11 mouse cellular contexts compared by ENCODE assay signal in genomic region chr16:26106618-26107017, GRCm38 (mm10). TPM values are rescaled to one million over a fixed set of nuclear protein-coding genes. Genes with fewer than 3 reads are reported as not detected.
DNase-seq lines count a peak whose midpoint lies in the region; ATAC-seq and TF ChIP-seq lines count a peak whose summit lies in the region.
"Had no signal": no experiment of that assay in that cellular context is flagged by ENCODE, and none has a peak within 500 bp of the region (broad histone marks: within the 10 kb centered on the region; RNA-seq: fewer than 3 reads in every experiment).

No protein-coding gene starts in this region.

- H3K9me3 ChIP-seq in embryonic facial prominence, embryonic 12.5 days: peaks cover 5% of the 10 kb centered on the region; the same call in 1 of the 2 replicates
- H3K9me3 ChIP-seq in embryonic facial prominence, embryonic 10.5 days: no peaks in the 10 kb centered on the region
- no peaks in the 10 kb centered on the region for H3K9me3 ChIP-seq in hindbrain, postnatal 0 days (ENCODE audit: low read length)
- H3K9me3 ChIP-seq in hindbrain, embryonic 14.5 days (ENCODE audit: control insufficient read depth, low read length): no peaks in the 10 kb centered on the region
- H3K9me3 ChIP-seq in midbrain, embryonic 15.5 days: no peaks in the 10 kb centered on the region
- H3K9me3 ChIP-seq in midbrain, embryonic 10.5 days (replicated peaks): no peaks in the 10 kb centered on the region
- H3K9me3 ChIP-seq in stomach, postnatal 0 days (ENCODE audit: control insufficient read depth, low read length): no peaks in the 10 kb centered on the region
- H3K9me3 ChIP-seq: forebrain, embryonic 12.5 days; liver, embryonic 15.5 days had no signal

- 72% methylated on average over 5 of the region's 5 CpGs for WGBS in embryonic facial prominence, embryonic 12.5 days
- 85% methylated on average over 5 of the region's 5 CpGs for WGBS in embryonic facial prominence, embryonic 10.5 days
- 71% methylated on average over 5 of the region's 5 CpGs for WGBS in hindbrain, postnatal 0 days
- 77% methylated on average over 5 of the region's 5 CpGs for WGBS in hindbrain, embryonic 14.5 days
- 81% methylated on average over 5 of the region's 5 CpGs for WGBS in midbrain, embryonic 15.5 days
- 83% methylated on average over 5 of the region's 5 CpGs for WGBS in midbrain, embryonic 10.5 days
- 63% methylated on average over 5 of the region's 5 CpGs for WGBS in stomach, postnatal 0 days

- no peak for TF ChIP-seq EP300 in stomach, postnatal 0 days (optimal IDR thresholded peaks at IDR 0.05)

- H3K4me1 ChIP-seq in embryonic facial prominence, embryonic 12.5 days: peaks cover 20% of the 10 kb centered on the region
- peaks cover 27% of the 10 kb centered on the region for H3K4me1 ChIP-seq in embryonic facial prominence, embryonic 10.5 days
- 0 out of 2 replicates have a peak, but pooled peaks cover 4% of the 10 kb centered on the region for H3K4me1 ChIP-seq in hindbrain, postnatal 0 days (ENCODE audit: insufficient read depth, low read length)
- H3K4me1 ChIP-seq in hindbrain, embryonic 14.5 days (replicated peaks; ENCODE audit: control insufficient read depth, insufficient read depth, low read length): peaks cover 5% of the 10 kb centered on the region
- H3K4me1 ChIP-seq in midbrain, embryonic 15.5 days: peaks cover 7% of the 10 kb centered on the region; the same call in 1 of the 2 replicates
- H3K4me1 ChIP-seq in midbrain, embryonic 10.5 days: peaks cover 26% of the 10 kb centered on the region
- no peaks in the 10 kb centered on the region for H3K4me1 ChIP-seq in stomach, postnatal 0 days (replicated peaks; ENCODE audit: control insufficient read depth, insufficient read depth)
- H3K4me1 ChIP-seq: liver, embryonic 15.5 days had no signal

- H3K9ac ChIP-seq in embryonic facial prominence, embryonic 12.5 days: no peak overlapping the region
- H3K9ac ChIP-seq in hindbrain, postnatal 0 days (replicated peaks; ENCODE audit: low read length): no peak overlapping the region
- H3K9ac ChIP-seq in hindbrain, embryonic 14.5 days: no peak overlapping the region
- no peak overlapping the region for H3K9ac ChIP-seq in midbrain, embryonic 15.5 days
- H3K9ac ChIP-seq in stomach, postnatal 0 days (ENCODE audit: low read length): no peak overlapping the region
- H3K9ac ChIP-seq: liver, embryonic 15.5 days had no signal

- TF ChIP-seq CTCF in hindbrain, postnatal 0 days (IDR thresholded peaks at IDR 0.05; ENCODE audit: low read depth): no peak
- no peak for TF ChIP-seq CTCF in stomach, postnatal 0 days (IDR thresholded peaks at IDR 0.05; ENCODE audit: low read depth)

- peak overlapping the region; percentile 82; the same call in 1 of the 2 replicates for H3K27ac ChIP-seq in embryonic facial prominence, embryonic 12.5 days
- H3K27ac ChIP-seq in embryonic facial prominence, embryonic 10.5 days (replicated peaks): no peak overlapping the region
- no peak overlapping the region for H3K27ac ChIP-seq in hindbrain, postnatal 0 days
- H3K27ac ChIP-seq in hindbrain, embryonic 14.5 days: no peak overlapping the region
- no peak overlapping the region for H3K27ac ChIP-seq in midbrain, embryonic 15.5 days
- no peak overlapping the region for H3K27ac ChIP-seq in midbrain, embryonic 10.5 days (replicated peaks)
- H3K27ac ChIP-seq in stomach, postnatal 0 days (replicated peaks): peak overlapping the region; percentile 93; the same call in 1 of the 2 replicates
- H3K27ac ChIP-seq: forebrain, embryonic 12.5 days; liver, embryonic 15.5 days had no signal

- DNase-seq in embryonic facial prominence, embryonic 10.5 days (ENCODE audit: low spot score): no peak
- DNase-seq in hindbrain, postnatal 0 days (ENCODE audit: low spot score): no peak
- DNase-seq in hindbrain, embryonic 14.5 days (ENCODE audit: low spot score): no peak
- no peak for DNase-seq in midbrain, embryonic 10.5 days (ENCODE audit: low spot score)
- no peak for DNase-seq in stomach, postnatal 0 days (ENCODE audit: low spot score)
- DNase-seq in layer of hippocampus, postnatal 10 days (ENCODE audit: low spot score in 2 of 2): no peak
- DNase-seq: spleen, adult 18-20 months had no signal

- H3K27me3 ChIP-seq in embryonic facial prominence, embryonic 12.5 days: no peaks in the 10 kb centered on the region
- H3K27me3 ChIP-seq in embryonic facial prominence, embryonic 10.5 days (replicated peaks; ENCODE audit: low read depth, poor library complexity, severe bottlenecking): peaks cover 32% of the 10 kb centered on the region
- no peaks in the 10 kb centered on the region for H3K27me3 ChIP-seq in hindbrain, postnatal 0 days (ENCODE audit: insufficient read depth, low read length)
- H3K27me3 ChIP-seq in hindbrain, embryonic 14.5 days (ENCODE audit: control insufficient read depth, insufficient read depth, low read length): peaks cover 9% of the 10 kb centered on the region; the same call in 1 of the 2 replicates
- H3K27me3 ChIP-seq in midbrain, embryonic 15.5 days (replicated peaks): peaks cover 11% of the 10 kb centered on the region
- H3K27me3 ChIP-seq in midbrain, embryonic 10.5 days (ENCODE audit: low read depth, poor library complexity, severe bottlenecking): peaks cover 43% of the 10 kb centered on the region
- H3K27me3 ChIP-seq in stomach, postnatal 0 days (ENCODE audit: control insufficient read depth, insufficient read depth, low read length): no peaks in the 10 kb centered on the region

- H3K36me3 ChIP-seq in embryonic facial prominence, embryonic 12.5 days: no peaks in the 10 kb centered on the region
- no peaks in the 10 kb centered on the region for H3K36me3 ChIP-seq in embryonic facial prominence, embryonic 10.5 days (replicated peaks)
- no peaks in the 10 kb centered on the region for H3K36me3 ChIP-seq in hindbrain, postnatal 0 days (ENCODE audit: insufficient read depth, low read length)
- no peaks in the 10 kb centered on the region for H3K36me3 ChIP-seq in hindbrain, embryonic 14.5 days (replicated peaks; ENCODE audit: control insufficient read depth, insufficient read depth)
- no peaks in the 10 kb centered on the region for H3K36me3 ChIP-seq in midbrain, embryonic 15.5 days (replicated peaks)
- no peaks in the 10 kb centered on the region for H3K36me3 ChIP-seq in midbrain, embryonic 10.5 days
- H3K36me3 ChIP-seq in stomach, postnatal 0 days (ENCODE audit: control insufficient read depth, insufficient read depth, low read length): no peaks in the 10 kb centered on the region
- H3K36me3 ChIP-seq: forebrain, embryonic 12.5 days; liver, embryonic 15.5 days had no signal

- no peak for ATAC-seq in embryonic facial prominence, embryonic 12.5 days (ENCODE audit: insufficient number of reproducible peaks, insufficient read depth, low FRiP score, low TSS enrichment)
- no peak for ATAC-seq in hindbrain, postnatal 0 days
- ATAC-seq in hindbrain, embryonic 14.5 days (ENCODE audit: low FRiP score): no peak
- ATAC-seq in midbrain, embryonic 15.5 days (replicated peaks): no peak
- ATAC-seq in stomach, postnatal 0 days (ENCODE audit: low FRiP score, low TSS enrichment): no peak

- H3K4me3 ChIP-seq in embryonic facial prominence, embryonic 12.5 days: no peak overlapping the region
- H3K4me3 ChIP-seq in embryonic facial prominence, embryonic 10.5 days: no peak overlapping the region
- H3K4me3 ChIP-seq in hindbrain, postnatal 0 days (ENCODE audit: low read length): no peak overlapping the region
- H3K4me3 ChIP-seq in hindbrain, embryonic 14.5 days (replicated peaks; ENCODE audit: low read length): no peak overlapping the region
- no peak overlapping the region for H3K4me3 ChIP-seq in midbrain, embryonic 15.5 days
- no peak overlapping the region for H3K4me3 ChIP-seq in midbrain, embryonic 10.5 days
- H3K4me3 ChIP-seq in stomach, postnatal 0 days (ENCODE audit: low read depth, low read length): no peak overlapping the region

- no peak overlapping the region for H3K4me2 ChIP-seq in embryonic facial prominence, embryonic 12.5 days (replicated peaks)
- H3K4me2 ChIP-seq in hindbrain, postnatal 0 days (ENCODE audit: low read depth, low read length): peak overlapping the region; percentile 92; the same call in 1 of the 2 replicates
- H3K4me2 ChIP-seq in hindbrain, embryonic 14.5 days (replicated peaks): no peak overlapping the region
- H3K4me2 ChIP-seq in midbrain, embryonic 15.5 days: peak overlapping the region; percentile 78; the same call in 1 of the 2 replicates
- peak overlapping the region; percentile 91; the same call in 1 of the 2 replicates for H3K4me2 ChIP-seq in stomach, postnatal 0 days (replicated peaks; ENCODE audit: low read depth)

RNA-seq across cellular contexts. Expression of gene P3h2, which starts 1.0 kb away (rescaled TPM):
- polyA plus RNA-seq in embryonic facial prominence, embryonic 12.5 days (2016; fragmentation: Nextera tagmentation; extraction: Ambion mirVana): 4.4 and 6.5 TPM in 2 replicates
- 3.4 and 3.7 TPM in 2 replicates for polyA plus RNA-seq in embryonic facial prominence, embryonic 10.5 days (2016; fragmentation: Nextera tagmentation; extraction: Ambion mirVana)
- total RNA-seq in hindbrain, postnatal 0 days (2014; rRNA removed): 0.54 and 1.4 TPM in 2 replicates
- polyA plus RNA-seq in hindbrain, postnatal 0 days (2015; fragmentation: Nextera tagmentation; extraction: Ambion mirVana): 0.78 and 0.83 TPM in 2 replicates
- polyA plus RNA-seq in hindbrain, embryonic 14.5 days (2014; fragmentation: Nextera tagmentation; extraction: Ambion mirVana): 1.0 and 1.6 TPM in 2 replicates
- 0.56 and 1.2 TPM in 2 replicates for polyA plus RNA-seq in midbrain, embryonic 15.5 days (2015; fragmentation: Nextera tagmentation; extraction: Ambion mirVana)
- polyA plus RNA-seq in midbrain, embryonic 10.5 days (2016; fragmentation: Nextera tagmentation; extraction: Ambion mirVana): 1.5 and 2.7 TPM in 2 replicates
- 2.3 and 3.8 TPM in 2 replicates for polyA plus RNA-seq in stomach, postnatal 0 days (2015; fragmentation: Nextera tagmentation; extraction: Ambion mirVana)
- total RNA-seq in layer of hippocampus, postnatal 10 days (2021): 1 to 10 TPM; 4.5 to 5.1 TPM

Comparison
In these comparisons a context has a peak if more than half of its experiments do, and no peak if none do; other contexts are left out.
1. H3K27ac ChIP-seq: peak in embryonic facial prominence, embryonic 12.5 days (single experiment) and stomach, postnatal 0 days (single experiment); none in embryonic facial prominence, embryonic 10.5 days (single experiment), hindbrain, postnatal 0 days (single experiment), hindbrain, embryonic 14.5 days (single experiment), midbrain, embryonic 15.5 days (single experiment) and midbrain, embryonic 10.5 days (single experiment).
2. H3K4me2 ChIP-seq: peak in hindbrain, postnatal 0 days (single experiment), midbrain, embryonic 15.5 days (single experiment) and stomach, postnatal 0 days (single experiment); none in embryonic facial prominence, embryonic 12.5 days (single experiment) and hindbrain, embryonic 14.5 days (single experiment).